Mouse (Mus musculus) midbrain, embryonic 11.5 days (tissue): ENCODE results near the gene Jak3. TPM values are rescaled to one million over a fixed set of nuclear protein-coding genes. Genes with fewer than 3 reads are reported as not detected.
A peak's percentile ranks its signal among the peaks of the same experiment; 100 is the strongest.

ENCODE experiments used
- ATAC-seq: fragments of 200-750 bp; cut with Nextera tagmentation; 2 replicates; pipeline ENCODE4 v1.8.0; 2017; ENCODE audit warnings: moderate TSS enrichment, moderate library complexity; ENCODE audit not compliant: low FRiP score
- DNase-seq: peaks from one replicate; pipeline ENCODE4 v3.0.0; 2015; ENCODE audit warnings: low spot score; ENCODE audit errors: missing footprints
- H3K27ac ChIP-seq: fragments of 300-500 bp; sonication (generic); 2 replicates; pipeline ENCODE4 v1.5.1; 2014; ENCODE audit warnings: low read depth, low read length
- H3K27me3 ChIP-seq: fragments of 300-500 bp; sonication (generic); 2 replicates; pipeline ENCODE4 v1.6.1; 2014; ENCODE audit warnings: mild to moderate bottlenecking, low read length, moderate library complexity, mixed read lengths; ENCODE audit not compliant: control insufficient read depth, insufficient read depth
- H3K36me3 ChIP-seq: fragments of 300-500 bp; sonication (generic); 2 replicates; pipeline ENCODE4 v1.6.1; 2014; ENCODE audit warnings: mild to moderate bottlenecking, low read length, moderate library complexity, mixed read lengths; ENCODE audit not compliant: control insufficient read depth, insufficient read depth
- H3K4me1 ChIP-seq: fragments of 300-500 bp; sonication (generic); 2 replicates; pipeline ENCODE4 v1.6.1; 2014; ENCODE audit warnings: low read length; ENCODE audit not compliant: control insufficient read depth, insufficient read depth
- H3K4me2 ChIP-seq: fragments of 300-500 bp; sonication (generic); 2 replicates; pipeline ENCODE4 v1.6.1; 2014; ENCODE audit warnings: mild to moderate bottlenecking, moderate library complexity
- H3K4me3 ChIP-seq: fragments of 300-500 bp; sonication (generic); 2 replicates; pipeline ENCODE4 v1.5.1; 2014; ENCODE audit warnings: low read depth, low read length
- H3K9ac ChIP-seq: fragments of 300-500 bp; sonication (generic); 2 replicates; pipeline ENCODE4 v1.6.1; 2014; ENCODE audit warnings: low read length
- H3K9me3 ChIP-seq: fragments of 300-500 bp; sonication (generic); 2 replicates; pipeline ENCODE4 v1.6.1; 2016; ENCODE audit warnings: low read length; ENCODE audit not compliant: control insufficient read depth
- WGBS: fragments of 180-500 bp; shearing (Covaris S2); extraction: QIAGEN DNeasy Blood & Tissue Kit; methylation state at CpG from one replicate; pipeline ENCODE4 v1.1.7; 2014; 5-methylcytosine and 5-hydroxymethylcytosine counted together
- polyA plus RNA-seq: library from polyadenylated mRNA; unstranded; fragments of >200 nt; fragmentation: Nextera tagmentation; extraction: Ambion mirVana; gene quantifications from 2 replicates; pipeline ENCODE4 v1.2.1, GENCODE M21; 2014

Gene Jak3
- polyA plus RNA-seq, 1 experiment from 2014 or later: 1.7 TPM

- Histone ChIP-seq H3K4me3 (no peak overlapping the region), H3K9ac (no peak overlapping the region), H3K4me1 (peaks cover 3% of the 10 kb centered on the region), H3K9me3 (no peaks in the 10 kb centered on the region), H3K4me2 (peak overlapping the region; percentile 37), H3K27me3 (peaks cover 90% of the 10 kb centered on the region), H3K27ac (no peak overlapping the region), H3K36me3 (no peaks in the 10 kb centered on the region)
- 4% methylated on average over 46 of the region's 46 CpGs for WGBS
- ATAC-seq (0 out of 2 replicates have a peak, but pooled peaks have one; percentile 22), DNase-seq (no peak)
These were observed 3.6 kb downstream of the Jak3 start for GRCm38 (mm10) chr8:71679550-71680168.

- WGBS: 2% methylated on average over 21 of the region's 21 CpGs
- H3K4me2 ChIP-seq: no peak overlapping the region
- ATAC-seq (no peak), DNase-seq (peak; percentile 93)
- no peak overlapping the region for H3K27ac ChIP-seq
- H3K4me1 ChIP-seq: peaks cover 3% of the 10 kb centered on the region
- H3K36me3 ChIP-seq: no peaks in the 10 kb centered on the region
- H3K9ac ChIP-seq: no peak overlapping the region
- H3K27me3 ChIP-seq: peaks cover 93% of the 10 kb centered on the region
- H3K9me3 ChIP-seq: no peaks in the 10 kb centered on the region
- H3K4me3 ChIP-seq: no peak overlapping the region
These were observed 4.4 kb downstream of the Jak3 start for GRCm38 (mm10) chr8:71680471-71680870.

GRCm38 (mm10) chr8:71681369-71681915, 5.3 kb downstream of the Jak3 start:
- no peak overlapping the region for H3K27ac ChIP-seq
- no peak overlapping the region for H3K4me2 ChIP-seq
- no peak overlapping the region for H3K4me3 ChIP-seq
- no peak overlapping the region for H3K9ac ChIP-seq
- H3K9me3 ChIP-seq: no peaks in the 10 kb centered on the region
- WGBS: 2% methylated on average over 17 of the region's 18 CpGs
- peaks cover 1% of the 10 kb centered on the region; the same call in 1 of the 2 replicates for H3K4me1 ChIP-seq
- ATAC-seq: no peak
- peaks cover 96% of the 10 kb centered on the region for H3K27me3 ChIP-seq
- peak; percentile 92 for DNase-seq
- H3K36me3 ChIP-seq: no peaks in the 10 kb centered on the region

GRCm38 (mm10) chr8:71682832-71683231, 6.7 kb downstream of the Jak3 start:
- no peak overlapping the region for H3K4me2 ChIP-seq
- no peak overlapping the region for H3K4me3 ChIP-seq
- peaks cover 100% of the 10 kb centered on the region for H3K27me3 ChIP-seq
- DNase-seq (no peak), ATAC-seq (no peak)
- 56% methylated on average over 12 of the region's 12 CpGs for WGBS
- H3K9ac ChIP-seq: no peak overlapping the region
- no peak overlapping the region for H3K27ac ChIP-seq
- H3K9me3 ChIP-seq: no peaks in the 10 kb centered on the region
- 0 out of 2 replicates have a peak, but pooled peaks cover 6% of the 10 kb centered on the region for H3K4me1 ChIP-seq
- no peaks in the 10 kb centered on the region for H3K36me3 ChIP-seq

- 8% methylated on average over 10 of the region's 10 CpGs for WGBS
- ATAC-seq (no peak), DNase-seq (peak; percentile 91)
- Histone ChIP-seq H3K4me2 (no peak overlapping the region), H3K27ac (no peak overlapping the region), H3K36me3 (no peaks in the 10 kb centered on the region), H3K4me1 (0 out of 2 replicates have a peak, but pooled peaks cover 6% of the 10 kb centered on the region), H3K4me3 (no peak overlapping the region), H3K9ac (no peak overlapping the region), H3K9me3 (no peaks in the 10 kb centered on the region), H3K27me3 (peaks cover 100% of the 10 kb centered on the region)
These were observed 8.6 kb downstream of the Jak3 start for GRCm38 (mm10) chr8:71684701-71685100.

GRCm38 (mm10) chr8:71685573-71685972, 9.5 kb downstream of the Jak3 start:
- DNase-seq (peak; percentile 90), ATAC-seq (peak; percentile 2; the same call in 1 of the 2 replicates)
- Histone ChIP-seq H3K27ac (no peak overlapping the region), H3K4me1 (0 out of 2 replicates have a peak, but pooled peaks cover 6% of the 10 kb centered on the region), H3K4me2 (peak overlapping the region; percentile 30), H3K36me3 (no peaks in the 10 kb centered on the region), H3K9me3 (no peaks in the 10 kb centered on the region), H3K27me3 (peaks cover 100% of the 10 kb centered on the region), H3K9ac (no peak overlapping the region), H3K4me3 (no peak overlapping the region)
- WGBS: 2% methylated on average over 29 of the region's 29 CpGs

GRCm38 (mm10) chr8:71686143-71686734, 10.1 kb downstream of the Jak3 start:
- Histone ChIP-seq H3K27me3 (peaks cover 100% of the 10 kb centered on the region), H3K4me3 (no peak overlapping the region), H3K9me3 (no peaks in the 10 kb centered on the region), H3K27ac (no peak overlapping the region), H3K4me2 (peak overlapping the region; percentile 30), H3K4me1 (0 out of 2 replicates have a peak, but pooled peaks cover 6% of the 10 kb centered on the region), H3K9ac (no peak overlapping the region), H3K36me3 (no peaks in the 10 kb centered on the region)
- ATAC-seq (peak; percentile 62), DNase-seq (peak; percentile 91)
- WGBS: 1% methylated on average over 23 of the region's 23 CpGs

- Histone ChIP-seq H3K27me3 (peaks cover 100% of the 10 kb centered on the region), H3K27ac (no peak overlapping the region), H3K4me1 (0 out of 2 replicates have a peak, but pooled peaks cover 6% of the 10 kb centered on the region), H3K36me3 (no peaks in the 10 kb centered on the region), H3K9ac (no peak overlapping the region), H3K4me2 (no peak overlapping the region), H3K9me3 (no peaks in the 10 kb centered on the region), H3K4me3 (no peak overlapping the region)
- no peak for ATAC-seq
- under 1% methylated on average over 8 of the region's 8 CpGs for WGBS
- peak; percentile 82 for DNase-seq
These were observed 11.5 kb downstream of the Jak3 start for GRCm38 (mm10) chr8:71687616-71688015.

GRCm38 (mm10) chr8:71689028-71689427, 12.9 kb downstream of the Jak3 start, which contains the start of gene Insl3:
TSS of gene Insl3 (plus strand) at chr8:71689214.
- no peak for ATAC-seq
- Histone ChIP-seq H3K4me2 (no peak within 1 kb of the TSS), H3K4me1 (0 out of 2 replicates have a peak, but pooled peaks cover 8% of the 10 kb centered on the region)

More at GRCm38 (mm10) chr8:71689028-71689427, 12.9 kb downstream of the Jak3 start, which contains the start of gene Insl3:
- Histone ChIP-seq H3K36me3 (no peaks in the 10 kb centered on the region), H3K27me3 (peaks cover 100% of the 10 kb centered on the region), H3K9ac (no peak within 1 kb of the TSS), H3K4me3 (no peak within 1 kb of the TSS), H3K27ac (no peak within 1 kb of the TSS), H3K9me3 (no peaks in the 10 kb centered on the region)
- peak; percentile 83 for DNase-seq
- 5% methylated on average over 33 of the region's 33 CpGs for WGBS
